ENCODE assay signal across 23 mouse cellular contexts in genomic region chr14:60697351-60697750, GRCm38 (mm10).
DNase-seq lines count a peak whose midpoint lies in the region; ATAC-seq and TF ChIP-seq lines count a peak whose summit lies in the region.
"Had no signal": no experiment of that assay in that cellular context is flagged by ENCODE, and none has a peak within 500 bp of the region (broad histone marks: within the 10 kb centered on the region; RNA-seq: fewer than 3 reads in every experiment).

No protein-coding gene starts in this region.

- no peak for DNase-seq in kidney, postnatal 4 days
- peak; percentile 68 for DNase-seq in adrenal gland, adult 8-10 months
- DNase-seq in spleen, postnatal 4 days (ENCODE audit: low spot score in 2 of 2): no peak
- no peak for DNase-seq in lung, adult 2 months
- DNase-seq: cerebellum, adult 18-20 months; cerebellum, postnatal 36 days; kidney, adult 8-10 months; liver, embryonic 13.5 days; right cerebral cortex, adult 18-20 months; spleen, adult 18-20 months; thymus, adult 2 months had no signal

- H3K27me3 ChIP-seq in kidney, embryonic 16.5 days (ENCODE audit: insufficient read depth, low read length): no peaks in the 10 kb centered on the region
- H3K27me3 ChIP-seq in intestine, embryonic 15.5 days (replicated peaks): no peaks in the 10 kb centered on the region
- H3K27me3 ChIP-seq: forebrain, embryonic 12.5 days; heart, embryonic 13.5 days; limb, embryonic 12.5 days; liver, embryonic 13.5 days; neural tube, embryonic 12.5 days had no signal

- H3K9me3 ChIP-seq in kidney, embryonic 16.5 days (ENCODE audit: low read length): no peaks in the 10 kb centered on the region
- no peaks in the 10 kb centered on the region for H3K9me3 ChIP-seq in intestine, embryonic 15.5 days
- H3K9me3 ChIP-seq: forebrain, embryonic 12.5 days; heart, embryonic 13.5 days; limb, embryonic 12.5 days; liver, embryonic 13.5 days; neural tube, embryonic 12.5 days had no signal

- ATAC-seq in kidney, embryonic 16.5 days (ENCODE audit: low FRiP score, low TSS enrichment): no peak
- peak; percentile 29; the same call in 1 of the 2 replicates for ATAC-seq in intestine, embryonic 15.5 days
- ATAC-seq in cerebellum, adult (ENCODE audit: insufficient number of reproducible peaks, low FRiP score, low TSS enrichment): no peak
- ATAC-seq: activated CD4-positive, CD25-positive, alpha-beta regulatory T cell, adult 4 months; CD4-positive, CD25-positive, alpha-beta regulatory T cell, adult 4 months; hindbrain, postnatal 0 days had no signal

- H3K4me1 ChIP-seq in kidney, embryonic 16.5 days (ENCODE audit: insufficient read depth, low read length): peaks cover 36% of the 10 kb centered on the region
- H3K4me1 ChIP-seq in intestine, embryonic 15.5 days (replicated peaks): peaks cover 9% of the 10 kb centered on the region; the same call in 1 of the 2 replicates
- H3K4me1 ChIP-seq in lung, adult 2 months (ENCODE audit: control insufficient read depth, insufficient read depth, low read length): no peaks in the 10 kb centered on the region

- TF ChIP-seq POLR2A in lung, adult 2 months (IDR thresholded peaks at IDR 0.05; ENCODE audit: borderline replicate concordance, extremely low read depth, low read depth, low read length): no peak

- H3K36me3 ChIP-seq in kidney, embryonic 16.5 days (ENCODE audit: insufficient read depth, low read length): peaks cover 2% of the 10 kb centered on the region; the same call in 1 of the 2 replicates
- no peaks in the 10 kb centered on the region for H3K36me3 ChIP-seq in intestine, embryonic 15.5 days
- H3K36me3 ChIP-seq: heart, embryonic 13.5 days; limb, embryonic 12.5 days; liver, embryonic 13.5 days had no signal

- no peak overlapping the region for H3K4me2 ChIP-seq in kidney, embryonic 16.5 days (replicated peaks; ENCODE audit: low read depth, low read length)
- no peak overlapping the region for H3K4me2 ChIP-seq in intestine, embryonic 15.5 days (replicated peaks)
- H3K4me2 ChIP-seq: forebrain, embryonic 12.5 days; heart, embryonic 13.5 days; limb, embryonic 12.5 days; liver, embryonic 13.5 days; midbrain, embryonic 11.5 days; neural tube, embryonic 12.5 days had no signal

- no peak for TF ChIP-seq CTCF in lung, adult 2 months (IDR thresholded peaks at IDR 0.05; ENCODE audit: insufficient read depth, low read length)

- H3K27ac ChIP-seq in kidney, embryonic 16.5 days (ENCODE audit: low read length): peak overlapping the region; percentile 50
- H3K27ac ChIP-seq in intestine, embryonic 15.5 days: no peak overlapping the region
- H3K27ac ChIP-seq: forebrain, embryonic 12.5 days; heart, embryonic 13.5 days; hindbrain, postnatal 0 days; limb, embryonic 12.5 days; liver, embryonic 13.5 days; macrophage; neural tube, embryonic 12.5 days had no signal

- H3K9ac ChIP-seq in kidney, embryonic 16.5 days (replicated peaks; ENCODE audit: low read length): no peak overlapping the region
- H3K9ac ChIP-seq in intestine, embryonic 15.5 days: no peak overlapping the region
- H3K9ac ChIP-seq: forebrain, embryonic 12.5 days; heart, embryonic 13.5 days; limb, embryonic 12.5 days; liver, embryonic 13.5 days; neural tube, embryonic 12.5 days had no signal

- no peak overlapping the region for H3K4me3 ChIP-seq in kidney, embryonic 16.5 days (ENCODE audit: low read length)
- no peak overlapping the region for H3K4me3 ChIP-seq in intestine, embryonic 15.5 days (replicated peaks)
- no peak overlapping the region for H3K4me3 ChIP-seq in lung, adult 2 months (replicated peaks; ENCODE audit: extremely low read depth, low read depth, low read length)
- H3K4me3 ChIP-seq: forebrain, embryonic 12.5 days; heart, embryonic 13.5 days; limb, embryonic 12.5 days; liver, embryonic 13.5 days; neural tube, embryonic 12.5 days had no signal

- WGBS in kidney, embryonic 16.5 days: 49% methylated on average over 8 of the region's 8 CpGs
- WGBS in intestine, embryonic 15.5 days: 67% methylated on average over 8 of the region's 8 CpGs
- 70% methylated on average over 8 of the region's 8 CpGs for WGBS in lung, adult 2 months
